Mouse (Mus musculus) left cerebral cortex, postnatal 14 days (tissue): Measurements from ENCODE around the gene Smndc1. TPM values are rescaled to one million over a fixed set of nuclear protein-coding genes. Genes with fewer than 3 reads are reported as not detected.
"Not testable (repeated sequence)": the region's sequence is repeated elsewhere in the genome, so short reads cannot be mapped to it uniquely, and the experiment has no call there.

ENCODE experiments used
- DNase-seq, 2 experiments: peaks; one replicate each; pipeline ENCODE4 v3.0.0; 2021 to 2022; ENCODE audit warnings: low spot score in 2 of 2, mixed read lengths in 1 of 2
- intact Hi-C: fragments of 180-260 bp; cut with DNase I; formaldehyde crosslinking; loops from one replicate; pipeline ENCODE4 v1.15.1; 2025
- total RNA-seq, 2 experiments: library from RNA; stranded (reverse); gene quantifications; 2 replicates each; pipeline ENCODE4 v1.2.3; 2021

Gene Smndc1
- total RNA-seq, 2 experiments from 2014 or later: 35.3 to 36.2 TPM

DNA sequence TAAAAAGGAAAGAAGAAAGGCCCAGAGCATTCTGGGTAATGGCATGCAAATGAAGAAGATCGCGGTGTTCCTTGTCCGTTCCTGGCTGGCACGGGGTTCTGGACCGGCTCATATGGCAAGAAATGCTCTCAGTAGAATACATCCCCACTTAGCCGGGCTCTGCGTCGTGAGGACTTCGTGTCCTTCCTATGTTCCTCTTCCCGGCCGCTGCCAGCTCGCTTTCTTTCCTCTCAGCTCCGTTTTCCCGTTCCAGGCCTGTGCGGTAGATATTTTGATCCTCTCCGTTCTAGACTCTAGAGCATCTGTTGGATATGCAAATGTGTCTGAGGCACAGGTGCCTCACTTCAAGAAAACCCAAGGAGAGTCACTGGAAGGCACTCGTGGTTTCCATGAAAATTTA is 24.8 kb upstream of the Smndc1 start:
- peak; percentile 41 to 58 for DNase-seq
- intact Hi-C loops: loop anchor here (5.0 kb wide), 1 partner anchor 117 kb away; no protein-coding TSS in a partner anchor

DNA sequence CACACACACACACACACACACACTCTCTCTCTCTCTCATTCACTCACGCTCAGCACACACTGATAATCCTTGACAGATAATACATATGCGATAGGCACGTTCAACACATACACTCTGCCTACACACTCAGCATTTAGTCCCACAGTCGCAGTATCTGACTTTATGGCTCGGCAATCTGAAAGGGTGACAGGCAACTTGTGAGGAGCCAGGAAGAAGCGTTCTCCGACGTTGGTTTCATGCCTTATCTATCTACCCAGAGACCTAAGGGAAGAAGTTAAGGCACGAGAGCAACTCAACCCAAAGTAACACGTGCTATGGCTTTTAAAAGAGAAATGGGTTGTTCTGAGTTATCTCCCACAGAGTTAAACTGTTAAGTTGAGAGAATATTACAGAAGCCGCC is 24.3 kb upstream of the Smndc1 start:
- no peak for DNase-seq
- intact Hi-C loops: loop anchor here (5.0 kb wide), 1 partner anchor 118 kb away; no protein-coding TSS in a partner anchor

DNA sequence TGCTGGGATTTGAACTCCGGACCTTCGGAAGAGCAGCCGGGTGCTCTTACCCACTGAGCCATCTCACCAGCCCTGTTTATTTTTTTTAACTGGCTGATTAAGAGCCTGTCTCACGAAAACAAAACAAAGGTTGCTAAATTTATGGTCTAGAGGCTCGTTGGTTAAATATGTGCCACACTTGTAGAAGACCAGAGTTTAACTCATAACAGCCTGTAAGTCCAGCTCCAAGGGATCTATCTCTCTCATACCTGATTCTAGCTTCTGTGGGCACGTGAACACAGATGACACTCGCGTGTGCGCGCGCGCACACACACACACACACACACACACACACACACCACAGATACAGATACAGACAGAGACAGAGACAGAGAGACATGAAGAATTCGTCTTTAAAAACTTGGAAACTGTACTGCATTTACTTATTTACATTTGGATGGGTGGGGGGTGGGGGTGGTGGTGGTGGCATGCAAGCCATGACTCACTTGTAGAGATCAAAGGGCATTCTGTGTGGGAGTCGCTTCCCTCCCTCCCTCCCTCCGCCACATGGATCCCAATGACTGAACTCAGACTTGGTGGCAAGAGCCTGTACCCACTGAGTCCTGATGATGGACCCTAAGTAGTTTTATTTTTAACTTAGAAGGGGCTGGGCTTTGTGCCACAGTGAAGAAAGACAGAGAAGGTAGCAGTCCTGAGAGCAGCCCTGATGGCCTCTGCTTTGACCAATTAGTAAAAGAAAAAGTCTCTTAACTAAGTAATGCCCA is 23.4 kb upstream of the Smndc1 start:
- intact Hi-C loops: no loop called here
- DNase-seq: no peak

DNA sequence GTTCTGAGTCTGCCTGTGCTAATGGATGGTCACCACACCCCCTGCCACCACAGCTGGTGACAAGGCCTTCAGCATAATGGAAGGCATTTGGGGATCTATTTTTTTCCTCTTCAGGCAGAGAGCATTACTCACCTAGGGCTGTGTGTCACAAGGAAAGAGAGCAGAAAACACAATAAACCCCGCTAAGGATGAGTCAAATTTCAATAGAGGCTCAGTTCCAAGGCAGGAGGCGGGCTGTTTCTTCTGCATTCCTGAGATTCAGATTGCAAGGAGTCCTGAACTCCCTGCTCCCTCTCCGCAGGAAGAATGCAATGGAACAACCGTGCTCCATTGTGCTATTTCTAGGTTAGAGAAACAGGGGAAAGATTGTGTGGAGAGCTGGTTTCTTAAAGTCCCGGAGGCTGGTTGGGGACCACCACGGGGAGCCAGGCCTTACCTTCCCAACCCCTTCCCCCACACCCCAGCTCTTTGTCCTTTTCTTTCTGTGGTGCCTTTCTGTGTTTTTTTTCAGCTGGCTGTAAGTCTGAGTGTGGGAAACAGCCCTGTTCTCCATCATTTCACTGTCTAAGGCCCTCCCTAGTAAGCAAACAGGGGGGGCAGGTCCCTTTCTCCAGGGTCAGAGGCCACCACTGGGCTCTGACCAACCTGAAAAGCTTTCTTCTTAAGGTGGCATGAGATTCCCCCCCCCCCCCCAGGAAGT is 21.9 kb upstream of the Smndc1 start:
- no peak for DNase-seq
- intact Hi-C loops: no loop called here

DNA sequence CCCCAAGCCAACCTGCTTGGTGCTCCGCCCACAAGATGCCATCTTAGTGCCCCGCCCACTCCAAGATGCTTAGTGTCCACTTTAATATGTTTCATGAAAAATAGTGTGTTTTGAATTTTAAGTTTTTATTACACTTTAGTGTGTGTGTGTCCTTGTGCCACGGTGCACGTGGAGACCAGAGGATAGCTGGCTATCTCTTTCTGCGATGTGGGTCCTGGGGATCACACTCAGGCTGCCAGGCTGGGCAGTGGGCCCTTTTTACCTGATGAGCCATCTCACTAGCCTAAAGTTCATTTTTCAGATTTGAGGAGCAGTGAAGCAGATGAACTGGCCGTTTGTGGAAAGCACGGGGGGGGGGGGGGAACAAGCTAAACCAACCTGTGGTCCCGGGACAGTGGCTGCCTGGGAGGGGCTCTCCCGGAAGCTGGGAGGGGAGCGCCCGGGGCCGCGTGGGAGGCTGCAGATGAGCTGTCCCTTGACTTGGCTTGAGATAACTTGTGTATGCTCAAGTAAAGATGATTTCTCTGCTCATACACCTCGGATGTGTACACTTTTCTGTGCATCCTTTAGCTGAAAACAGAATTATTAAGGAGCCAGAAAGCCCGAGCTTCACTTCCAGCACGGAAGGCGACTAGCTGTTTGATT is 19.4 kb upstream of the Smndc1 start:
- intact Hi-C loops: no loop called here
- no peak for DNase-seq

DNA sequence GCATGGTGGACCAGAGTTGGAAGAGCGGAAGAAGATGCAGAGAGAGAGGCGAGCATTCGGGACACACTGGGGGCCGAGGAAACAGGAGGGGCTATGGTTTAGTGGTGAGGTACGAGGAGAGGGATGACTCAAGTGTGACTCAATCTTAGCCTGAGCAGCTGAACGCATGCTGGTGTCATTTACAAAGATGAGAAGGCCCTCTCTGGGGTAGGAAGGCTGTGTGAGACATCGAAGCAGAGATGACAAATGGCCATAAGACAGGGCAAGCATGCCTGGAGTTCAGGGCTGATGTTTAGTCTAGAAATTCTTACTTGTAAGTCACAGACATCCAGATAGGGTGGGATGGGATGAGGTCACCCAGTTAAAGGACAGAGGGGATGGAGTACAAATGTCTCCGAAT is 18.0 kb upstream of the Smndc1 start:
- no peak for DNase-seq
- intact Hi-C loops: no loop called here

DNA sequence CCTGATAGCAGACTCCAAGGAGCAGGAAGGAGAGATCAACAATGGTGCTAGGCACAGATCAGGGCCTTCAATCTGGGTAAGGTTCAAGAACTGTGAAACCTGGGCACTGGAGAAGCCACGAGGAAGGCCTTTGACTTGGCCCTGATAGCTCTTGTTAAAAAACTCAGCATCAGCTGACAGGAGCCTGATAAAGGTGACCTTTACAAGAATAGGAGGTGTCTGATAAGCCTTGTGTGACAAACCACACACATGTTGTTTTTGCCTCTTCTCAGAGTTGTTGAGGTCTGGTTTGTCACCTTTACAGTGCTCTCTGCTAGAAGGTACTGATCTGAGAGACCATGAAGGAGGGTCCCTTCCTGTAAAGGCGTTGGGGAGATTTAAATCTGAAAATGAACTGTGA is 17.0 kb upstream of the Smndc1 start:
- intact Hi-C loops: no loop called here
- no peak for DNase-seq

DNA sequence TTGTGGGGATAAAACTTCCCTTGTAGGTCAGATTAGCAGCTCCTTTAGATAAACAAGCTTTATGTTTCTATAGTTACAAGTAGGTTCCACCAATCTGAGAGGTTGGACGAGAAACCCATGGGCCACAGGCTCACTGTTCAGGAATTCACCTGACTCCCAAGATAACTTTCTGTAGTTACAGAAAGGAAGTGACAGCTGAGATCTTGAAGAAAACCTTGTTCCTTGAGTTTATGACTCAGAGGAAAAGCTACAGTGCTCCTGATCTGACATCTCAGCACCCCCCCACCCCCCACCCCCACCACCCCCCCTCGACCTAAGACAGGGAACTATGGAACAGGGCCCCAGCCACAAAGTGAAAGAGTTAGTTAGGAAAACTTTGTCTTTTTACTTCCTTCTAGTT is 15.4 kb upstream of the Smndc1 start:
- intact Hi-C loops: no loop called here
- no peak for DNase-seq

DNA sequence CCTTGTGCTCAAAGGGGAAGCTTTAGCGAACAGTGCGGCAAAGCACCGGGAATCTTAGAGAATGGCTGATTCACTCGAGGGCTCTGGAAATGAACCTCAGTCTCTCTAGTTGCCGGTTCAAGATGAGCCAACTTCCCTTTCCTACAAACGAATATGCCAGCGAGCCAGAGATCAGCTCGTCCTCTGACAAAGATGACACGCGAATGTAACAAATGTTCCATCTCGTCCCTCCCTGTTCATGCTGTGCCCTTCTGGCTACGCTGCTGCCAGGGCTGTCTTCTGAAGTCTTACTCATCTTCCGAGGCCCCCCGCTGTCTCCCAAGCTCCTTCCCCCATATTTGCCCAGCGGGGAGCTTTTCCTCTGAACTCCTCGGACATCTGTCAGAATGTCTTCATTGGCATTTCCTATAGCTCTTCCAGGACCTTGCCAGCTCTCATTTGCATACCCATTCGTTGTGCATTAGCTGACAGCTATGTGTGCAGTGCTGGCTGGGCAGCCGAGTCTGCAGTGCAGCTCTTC is 14.5 kb upstream of the Smndc1 start:
- intact Hi-C loops: no loop called here
- DNase-seq: no peak

DNA sequence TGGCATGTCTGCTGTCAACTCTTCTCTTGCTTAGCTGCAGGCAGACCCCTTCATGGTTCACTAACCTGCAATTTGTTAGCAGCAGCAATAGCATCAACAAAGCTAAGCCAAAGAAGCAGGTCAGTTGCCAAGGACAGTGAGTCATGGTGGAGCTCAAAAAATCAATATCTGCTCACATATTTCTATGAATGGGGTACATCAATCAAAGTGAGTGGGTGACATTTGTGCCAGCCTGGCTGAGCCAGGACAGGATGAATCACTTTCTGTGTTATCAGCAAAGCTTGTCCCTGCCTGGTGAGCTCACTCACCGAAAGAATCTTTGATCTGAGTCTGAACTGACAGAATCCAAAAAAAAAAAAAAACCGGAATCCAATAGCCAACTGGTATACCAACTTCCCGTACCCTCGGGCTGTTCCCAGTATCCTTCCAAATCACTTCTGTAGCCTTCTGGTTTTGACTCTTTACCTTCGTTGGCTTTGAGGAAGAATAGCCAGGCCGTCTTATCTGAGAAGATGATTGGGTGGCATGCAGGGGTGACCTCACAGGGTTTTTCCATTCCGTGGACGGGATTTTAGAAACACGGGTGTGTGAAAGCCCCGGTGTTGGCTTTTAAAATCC is 13.9 kb upstream of the Smndc1 start:
- intact Hi-C loops: no loop called here
- no peak for DNase-seq

DNA sequence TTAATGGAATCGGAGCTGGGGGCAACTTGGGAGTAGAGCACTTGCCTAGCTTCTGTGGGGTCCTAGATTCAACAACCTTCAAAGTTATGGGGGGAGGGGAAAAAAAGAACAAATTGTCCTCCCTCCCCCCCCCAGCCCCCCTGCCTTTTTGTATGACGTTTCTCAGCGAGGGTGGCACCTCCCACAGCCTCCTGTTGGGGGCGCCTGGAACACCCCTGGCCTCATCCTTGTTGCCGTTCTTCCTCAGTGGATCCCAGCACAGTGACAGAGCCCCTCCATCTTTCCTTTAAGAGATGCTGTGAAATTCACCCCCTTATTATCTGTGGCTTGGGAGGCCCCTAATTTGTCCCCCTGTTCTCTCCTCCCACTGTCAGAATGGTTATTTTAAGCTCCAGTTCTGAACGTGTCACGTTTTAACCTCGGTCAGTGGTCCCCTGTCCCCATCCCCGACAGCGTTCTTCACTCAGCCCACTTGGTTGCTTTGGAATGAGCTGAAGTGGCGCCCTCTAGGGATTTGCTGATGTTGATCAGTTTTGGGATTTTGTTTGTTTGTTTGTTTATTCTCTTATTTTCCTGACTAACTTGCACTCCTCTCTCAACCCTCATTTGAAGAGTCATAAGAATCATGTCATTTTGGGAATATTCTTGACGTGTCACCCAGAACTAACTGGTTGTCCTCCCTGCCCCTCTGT is 12.5 kb upstream of the Smndc1 start:
- intact Hi-C loops: no loop called here
- DNase-seq: no peak

DNA sequence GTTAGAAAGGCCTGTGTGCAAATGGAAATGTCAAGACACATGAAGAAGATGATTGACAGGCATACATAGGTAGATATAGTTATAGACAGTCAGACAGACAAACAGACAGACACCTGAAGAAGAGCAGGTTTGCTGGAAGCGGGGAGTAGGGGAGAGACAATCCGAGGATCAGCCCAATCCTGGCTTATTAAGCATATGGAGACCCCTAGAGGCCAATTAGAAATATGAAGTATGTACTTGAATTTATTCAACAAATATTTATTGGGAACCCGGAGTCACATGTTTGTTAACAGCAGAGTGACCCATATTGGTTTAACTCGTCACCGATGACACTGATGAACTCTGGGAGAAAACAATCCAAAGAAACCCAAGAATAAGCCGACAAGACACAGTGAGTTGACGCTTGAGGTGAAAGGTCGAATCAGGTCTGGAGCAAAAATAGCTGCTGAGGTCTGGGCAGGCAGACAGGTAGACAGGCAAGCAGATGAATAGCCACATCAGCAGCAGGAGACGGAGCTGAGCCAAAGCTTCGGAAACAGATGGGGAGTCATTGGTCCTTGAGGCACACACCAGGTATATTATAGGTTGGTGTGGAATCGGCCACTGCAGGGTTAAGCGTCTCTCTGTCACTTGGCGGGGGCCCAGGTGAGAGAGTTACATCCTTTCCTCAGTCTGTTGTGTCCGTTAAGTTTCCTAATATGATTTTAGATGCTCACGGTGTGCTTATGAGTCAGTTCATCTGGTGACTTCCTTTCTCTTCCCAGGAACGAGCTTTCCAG is 10.1 kb upstream of the Smndc1 start:
- intact Hi-C loops: no loop called here
- DNase-seq: no peak

DNA sequence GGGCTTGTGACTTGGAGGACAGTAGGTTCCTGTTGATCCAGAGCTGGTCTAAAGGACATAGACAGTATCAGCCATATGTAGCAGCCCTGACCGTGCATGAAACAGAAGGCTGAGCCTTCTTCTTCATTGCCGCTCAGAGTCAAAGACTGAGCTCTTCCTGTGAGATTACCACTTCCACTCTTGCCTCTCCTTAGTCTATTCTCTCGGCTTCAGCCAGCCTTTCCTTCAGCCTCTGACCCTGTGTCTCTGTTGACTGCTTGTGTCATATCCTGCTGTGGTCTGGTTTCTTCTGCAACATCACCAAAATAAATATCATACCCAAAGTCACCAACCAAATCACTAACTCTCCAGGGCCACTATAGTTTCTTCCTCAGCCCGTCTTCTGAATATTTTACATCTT is 8.8 kb upstream of the Smndc1 start:
- intact Hi-C loops: no loop called here
- no peak for DNase-seq

DNA sequence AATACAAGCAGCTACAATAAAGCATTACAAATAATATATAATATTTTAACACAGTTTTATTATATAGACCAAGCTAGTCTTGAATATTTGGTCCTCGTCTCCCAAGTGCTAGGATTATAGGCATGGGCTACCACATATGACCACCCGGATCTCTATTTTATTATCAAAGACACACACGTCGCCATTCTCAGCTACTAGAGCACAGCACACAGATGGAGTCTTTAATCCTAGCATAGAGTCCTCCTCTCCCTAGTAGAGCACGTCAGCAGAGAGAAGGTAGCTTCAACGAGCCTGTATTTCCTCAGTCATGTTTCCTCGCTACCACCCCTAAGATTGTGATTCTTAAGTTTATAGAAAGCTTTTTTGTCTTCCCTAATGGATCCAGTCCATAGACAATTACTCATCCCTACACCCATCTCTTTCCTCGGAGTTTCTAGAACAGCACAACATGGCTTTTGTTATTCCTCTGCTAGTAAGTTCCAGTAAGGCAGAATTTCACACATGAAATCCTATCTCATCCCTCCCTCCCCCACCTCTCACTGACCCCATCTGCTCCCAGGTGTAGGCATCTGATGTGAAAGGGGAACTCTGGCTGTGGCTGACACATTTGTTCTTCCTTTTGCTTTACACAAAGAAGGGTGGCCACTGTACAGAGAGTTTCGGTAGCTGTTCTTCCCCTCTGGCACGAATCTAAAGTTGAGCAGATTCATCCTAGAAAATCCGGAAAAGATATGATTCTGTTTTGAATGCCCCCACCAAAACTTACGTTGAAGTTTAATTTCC is 7.3 kb upstream of the Smndc1 start:
- no peak for DNase-seq
- intact Hi-C loops: no loop called here

DNA sequence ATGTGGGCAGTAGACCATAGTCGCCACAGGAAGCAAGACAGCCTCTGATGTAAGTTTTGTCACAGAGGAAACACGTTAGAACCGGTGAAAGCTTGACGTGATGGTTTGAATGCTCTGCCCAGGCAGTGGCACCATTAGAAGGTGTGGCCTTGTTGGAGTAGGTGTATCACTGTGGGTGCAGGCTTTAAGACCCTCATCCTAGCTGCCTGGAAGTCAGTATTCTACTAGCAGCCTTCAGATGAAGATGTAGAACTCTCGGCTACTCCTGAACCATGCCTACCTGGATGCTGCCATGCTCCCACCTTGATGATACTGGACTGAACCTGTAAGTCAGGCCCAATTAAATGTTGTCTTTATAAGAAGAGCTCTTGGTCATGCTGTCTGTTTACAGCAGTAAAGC is 5.4 kb upstream of the Smndc1 start:
- intact Hi-C loops, DNase-seq: not testable (repeated sequence)

DNA sequence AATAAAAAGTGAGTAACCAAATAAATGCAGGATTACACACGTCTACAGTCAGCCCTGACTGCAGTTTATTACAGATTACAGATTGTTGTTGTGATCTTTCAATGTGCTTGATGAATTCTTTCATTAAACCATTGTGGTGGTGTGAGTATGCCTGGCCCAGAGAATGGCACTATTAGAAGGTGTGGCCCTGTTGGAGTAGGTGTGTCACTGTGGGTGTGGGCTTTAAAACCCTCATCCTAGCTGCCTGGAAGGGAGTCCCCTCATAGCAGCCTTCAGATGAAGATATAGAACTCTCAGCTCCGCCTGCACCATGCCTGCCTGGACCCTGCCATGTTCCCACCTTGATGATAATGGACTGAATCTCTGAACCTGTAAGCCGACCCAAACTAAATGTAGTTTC is 4.6 kb upstream of the Smndc1 start:
- not testable (repeated sequence) for DNase-seq
- intact Hi-C loops: loop anchor here (1.0 kb wide), 1 partner anchor 184 kb away; no protein-coding TSS in a partner anchor

DNA sequence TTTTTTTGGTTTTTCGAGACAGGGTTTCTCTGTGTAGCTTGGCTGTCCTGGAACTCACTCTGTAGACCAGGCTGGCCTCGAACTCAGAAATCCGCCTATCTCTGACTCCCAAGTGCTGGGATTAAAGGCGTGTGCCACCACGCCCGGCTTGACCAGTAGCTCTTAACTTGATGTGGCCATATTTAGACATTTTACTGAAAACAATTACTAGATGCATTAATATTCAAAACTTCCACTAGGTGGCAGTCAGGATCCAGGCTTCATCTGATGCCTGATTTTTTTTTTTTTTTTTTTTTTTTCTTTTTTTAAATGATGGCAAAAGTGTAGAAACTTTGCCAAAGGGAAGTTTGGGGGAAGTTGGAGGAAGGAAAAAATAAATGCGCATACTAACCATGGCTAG is 4.2 kb upstream of the Smndc1 start:
- intact Hi-C loops: loop anchor here (1.0 kb wide), 1 partner anchor 185 kb away; no protein-coding TSS in a partner anchor
- DNase-seq: peak; percentile 50 to 83

DNA sequence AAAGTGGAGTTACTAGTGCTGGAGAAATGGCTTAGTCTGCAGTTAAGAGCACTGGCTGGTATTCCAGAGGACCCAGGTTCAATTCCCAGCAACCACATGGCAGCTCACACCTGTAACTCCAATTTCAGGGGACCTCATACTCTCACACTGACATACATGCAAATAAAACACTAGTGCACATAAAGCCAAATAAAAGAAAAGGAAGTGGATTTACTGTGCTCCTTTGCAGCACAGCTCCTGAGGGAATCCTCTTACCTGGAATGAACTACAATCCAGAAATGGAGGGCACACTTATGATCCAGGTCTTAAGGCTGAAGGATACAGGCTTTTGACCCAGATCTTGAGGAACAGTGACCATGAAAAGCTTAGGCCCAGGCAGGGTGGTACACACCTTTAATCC is 3.3 kb upstream of the Smndc1 start:
- no peak for DNase-seq
- intact Hi-C loops: loop anchor here (1.0 kb wide), 1 partner anchor 186 kb away; no protein-coding TSS in a partner anchor
